Mouse (Mus musculus) adrenal gland, postnatal 0 days (tissue): ENCODE data around the gene B3gat3. TPM values are rescaled to one million over a fixed set of nuclear protein-coding genes. Genes with fewer than 3 reads are reported as not detected.

Experiments used
- microRNA-seq: library from miRNA; unstranded; fragments of <30 nt; microRNA quantifications from one replicate; pipeline ENCODE4, GENCODE M21; 2016; ENCODE audit warnings: borderline replicate concordance; ENCODE audit not compliant: insufficient number of aligned reads
- polyA plus RNA-seq: library from polyadenylated mRNA; unstranded; fragments of >200 nt; fragmentation: Nextera tagmentation; extraction: Ambion mirVana; gene quantifications from 2 replicates; pipeline ENCODE4 v1.2.1, GENCODE M21; 2015

B3gat3 gene
- polyA plus RNA-seq, 1 experiment from 2014 or later, result 37.6 TPM

Small RNAs within 50 kb of the gene (microRNA-seq; reads per million reads assigned to microRNA genes)
- gene Mir5136, result not detected

Other genes with a start within 250 kb of the B3gat3 start
- gene Slc3a2, start 197.0 kb upstream of the B3gat3 start, polyA plus RNA-seq, result 83.1 and 141 TPM in 2 replicates
- gene Wdr74, start 184.5 kb upstream of the B3gat3 start, polyA plus RNA-seq, result 55.6 and 64.3 TPM in 2 replicates
- gene 1700092M07Rik, start 179.7 kb upstream of the B3gat3 start, polyA plus RNA-seq, result not detected in 2 replicates
- 85.3 and 122 TPM in 2 replicates for gene Stx5a, start 179.0 kb upstream of the B3gat3 start, polyA plus RNA-seq
- 57.3 and 70.5 TPM in 2 replicates for gene Nxf1, start 163.3 kb upstream of the B3gat3 start, polyA plus RNA-seq
- 187 and 192 TPM in 2 replicates for gene Tmem223, start 149.4 kb upstream of the B3gat3 start, polyA plus RNA-seq
- 117 and 159 TPM in 2 replicates for gene Tmem179b, start 145.9 kb upstream of the B3gat3 start, polyA plus RNA-seq
- gene Taf6l, start 134.0 kb upstream of the B3gat3 start, polyA plus RNA-seq, result 14.0 and 14.5 TPM in 2 replicates
- 250 and 252 TPM in 2 replicates for gene Polr2g, start 121.8 kb upstream of the B3gat3 start, polyA plus RNA-seq
- 3.5 and 3.7 TPM in 2 replicates for gene Zbtb3, start 117.8 kb upstream of the B3gat3 start, polyA plus RNA-seq
- 19.5 and 25.9 TPM in 2 replicates for gene Ttc9c, start 101.0 kb upstream of the B3gat3 start, polyA plus RNA-seq
- gene Hnrnpul2, start 100.4 kb upstream of the B3gat3 start, polyA plus RNA-seq, result 2.6 and 4.1 TPM in 2 replicates
- not detected in 2 replicates for gene AC129217.1, start 90.6 kb upstream of the B3gat3 start, polyA plus RNA-seq
- gene Bscl2, start 82.9 kb upstream of the B3gat3 start, polyA plus RNA-seq, result 50.5 and 77.3 TPM in 2 replicates
- 32.7 and 80.6 TPM in 2 replicates for gene Gng3, start 81.2 kb upstream of the B3gat3 start, polyA plus RNA-seq
- 15.3 and 22.8 TPM in 2 replicates for gene Lrrn4cl, start 69.6 kb upstream of the B3gat3 start, polyA plus RNA-seq
- 177 and 268 TPM in 2 replicates for gene Ubxn1, start 48.9 kb upstream of the B3gat3 start, polyA plus RNA-seq
- 120 and 130 TPM in 2 replicates for gene Uqcc3, start 39.5 kb upstream of the B3gat3 start, polyA plus RNA-seq
- gene Lbhd1, start 36.6 kb upstream of the B3gat3 start, polyA plus RNA-seq, result 69.8 and 70.7 TPM in 2 replicates
- gene Gm49403, start 36.4 kb upstream of the B3gat3 start, polyA plus RNA-seq, result not detected in 2 replicates
- 76.8 and 83.8 TPM in 2 replicates for gene 1810009A15Rik, start 31.5 kb upstream of the B3gat3 start, polyA plus RNA-seq
- not detected in 2 replicates for gene Gm49416, start 31.4 kb upstream of the B3gat3 start, polyA plus RNA-seq
- 15.9 and 19.0 TPM in 2 replicates for gene Ints5, start 27.4 kb upstream of the B3gat3 start, polyA plus RNA-seq
- 35.9 and 58.5 TPM in 2 replicates for gene Ganab, start 22.3 kb upstream of the B3gat3 start, polyA plus RNA-seq
- 10.2 and 10.6 TPM in 2 replicates for gene Rom1, start 9.0 kb downstream of the B3gat3 start, polyA plus RNA-seq
- 22.1 and 29.4 TPM in 2 replicates for gene Eml3, start 9.2 kb downstream of the B3gat3 start, polyA plus RNA-seq
- gene Mta2, start 21.5 kb downstream of the B3gat3 start, polyA plus RNA-seq, result 62.8 and 87.3 TPM in 2 replicates
- 11.2 and 17.6 TPM in 2 replicates for gene Tut1, start 33.5 kb downstream of the B3gat3 start, polyA plus RNA-seq
- gene Eef1g, start 46.7 kb downstream of the B3gat3 start, polyA plus RNA-seq, result 168 and 205 TPM in 2 replicates
- 33.6 and 44.4 TPM in 2 replicates for gene Ahnak, start 68.9 kb downstream of the B3gat3 start, polyA plus RNA-seq
- gene Scgb1a1, start 167.6 kb downstream of the B3gat3 start, polyA plus RNA-seq, result 17.1 and 23.9 TPM in 2 replicates
- gene Asrgl1, start 215.3 kb downstream of the B3gat3 start, polyA plus RNA-seq, result 13.5 and 14.4 TPM in 2 replicates